Mouse (Mus musculus) spleen, adult 2 months (tissue): ENCODE results near the gene Cnot6. TPM values are rescaled to one million over a fixed set of nuclear protein-coding genes. Genes with fewer than 3 reads are reported as not detected.

Experiments
- DNase-seq, 2 experiments: peaks; one replicate each; pipeline versions ENCODE4 v3.0.0 to v3.0.0-alpha.2; 2012 to 2021; ENCODE audit warnings: low spot score in 2 of 2, low read depth in 1 of 2
- H3K27ac ChIP-seq: fragments of 200-500 bp; 2 replicates; pipeline ENCODE4 v1.5.1; 2012; ENCODE audit warnings: low read length, inconsistent platforms; ENCODE audit not compliant: insufficient read depth
- H3K27me3 ChIP-seq: fragments of 200-500 bp; 2 replicates; pipeline ENCODE4 v1.6.1; 2012; ENCODE audit warnings: mild to moderate bottlenecking, moderate library complexity, low read length, inconsistent platforms; ENCODE audit not compliant: control insufficient read depth, insufficient read depth
- H3K36me3 ChIP-seq: fragments of 200-500 bp; 2 replicates; pipeline ENCODE4 v1.6.1; 2012; ENCODE audit warnings: mild to moderate bottlenecking, low read length, inconsistent platforms; ENCODE audit not compliant: control insufficient read depth, insufficient read depth
- H3K4me1 ChIP-seq: fragments of 200-500 bp; 2 replicates; pipeline ENCODE4 v1.6.1; 2011; ENCODE audit warnings: inconsistent platforms; ENCODE audit not compliant: control insufficient read depth, insufficient read depth, insufficient read length
- H3K4me3 ChIP-seq: fragments of 200-500 bp; 2 replicates; pipeline ENCODE4 v1.5.1; 2011; ENCODE audit warnings: mild to moderate bottlenecking, inconsistent platforms; ENCODE audit not compliant: insufficient read depth, insufficient read length; ENCODE audit errors: extremely low read depth
- CTCF ChIP-seq: fragments of 200-500 bp; IDR thresholded peaks from 2 replicates; pipeline ENCODE4 v1.5.1; 2011; ENCODE audit warnings: mild to moderate bottlenecking, inconsistent platforms; ENCODE audit not compliant: insufficient read depth, insufficient read length, insufficient replicate concordance; ENCODE audit errors: extremely low read depth
- POLR2A ChIP-seq: fragments of 200-500 bp; IDR thresholded peaks from 2 replicates; pipeline ENCODE4 v1.6.1; 2011; ENCODE audit warnings: low read depth, low read length, inconsistent platforms
- WGBS: fragments of 180-500 bp; shearing (Covaris S2); methylation state at CpG from one replicate; pipeline ENCODE4 v1.1.7; 2018; 5-methylcytosine and 5-hydroxymethylcytosine counted together
- polyA plus RNA-seq: library from polyadenylated mRNA; depleted of rRNA; stranded (reverse); fragments of >200 nt; gene quantifications from 2 replicates; pipeline ENCODE4 v1.2.3, GENCODE M21; 2012; rRNA removed

Cnot6 gene
- polyA plus RNA-seq, result 7.3 and 8.5 TPM in 2 replicates

DNA sequence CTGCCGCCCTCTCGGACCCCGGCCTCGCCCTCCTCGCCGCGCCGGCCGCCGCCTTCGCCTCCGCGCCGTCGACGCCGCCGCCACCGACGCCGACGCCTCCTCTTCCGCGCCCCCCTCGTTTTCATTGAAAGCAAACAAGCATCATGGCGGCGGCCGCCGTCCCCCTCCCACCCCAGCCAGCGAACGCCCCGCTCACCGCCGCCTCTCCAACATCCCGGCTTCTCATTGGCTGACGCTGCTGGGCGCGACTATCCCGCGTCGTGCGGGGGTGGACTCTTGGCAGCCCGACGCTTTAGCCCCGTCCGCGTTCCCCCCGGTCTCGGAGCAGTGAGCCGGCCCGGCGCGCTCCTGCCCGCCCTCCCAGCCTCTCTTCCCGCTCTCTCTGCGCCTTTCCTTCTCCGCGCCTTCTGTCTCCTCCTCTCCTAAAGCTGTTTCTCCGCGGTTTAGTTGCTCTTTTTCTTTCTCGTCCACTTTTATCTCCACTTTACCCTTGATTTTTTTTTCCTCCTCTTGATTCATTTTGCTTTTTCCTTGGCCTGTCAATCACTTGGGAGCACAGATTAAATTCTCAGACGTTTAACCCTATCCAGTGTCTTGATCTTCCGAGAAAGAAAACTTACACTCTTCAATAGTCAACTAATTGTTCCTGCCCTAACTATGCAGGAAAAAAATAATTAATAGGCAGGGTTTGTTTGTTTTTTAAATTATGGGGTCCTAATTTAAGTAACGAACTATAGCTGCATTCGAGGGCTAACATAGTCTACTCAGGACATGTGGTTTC lies at the start of gene Cnot6:
Gene Cnot6, minus strand, starts transcription at position 169 of the 781 bp plus-strand sequence.
- DNase-seq, result peak; percentile 94 to 98
- Histone ChIP-seq H3K27ac (peak within 1 kb of the TSS; percentile 94), H3K4me1 (peaks cover 5% of the 10 kb centered on the region), H3K36me3 (no peaks in the 10 kb centered on the region), H3K4me3 (peak within 1 kb of the TSS; percentile 88), H3K27me3 (no peaks in the 10 kb centered on the region)
- no peak; the same call in none of the 2 replicates for TF ChIP-seq POLR2A
- TF ChIP-seq CTCF, result no peak
- under 1% methylated on average over 64 of the region's 65 CpGs for WGBS

GRCm38 (mm10) chr11:49761130-49761529 lies 48.6 kb upstream of the Cnot6 start:
- Histone ChIP-seq H3K4me1 (peaks cover 9% of the 10 kb centered on the region; the same call in 1 of the 2 replicates), H3K27ac (no peak overlapping the region), H3K27me3 (no peaks in the 10 kb centered on the region), H3K4me3 (no peak overlapping the region), H3K36me3 (no peaks in the 10 kb centered on the region)
- 95% methylated on average over 5 of the region's 5 CpGs for WGBS
- DNase-seq, result no peak
- TF ChIP-seq CTCF, result no peak
- no peak for TF ChIP-seq POLR2A

GRCm38 (mm10) chr11:49758096-49758495 lies 45.6 kb upstream of the Cnot6 start:
- WGBS, result 94% methylated on average over 3 of the region's 3 CpGs
- Histone ChIP-seq H3K36me3 (no peaks in the 10 kb centered on the region), H3K4me3 (no peak overlapping the region), H3K4me1 (no peaks in the 10 kb centered on the region), H3K27ac (no peak overlapping the region), H3K27me3 (no peaks in the 10 kb centered on the region)
- TF ChIP-seq POLR2A (no peak), CTCF (no peak)
- no peak for DNase-seq

DNA sequence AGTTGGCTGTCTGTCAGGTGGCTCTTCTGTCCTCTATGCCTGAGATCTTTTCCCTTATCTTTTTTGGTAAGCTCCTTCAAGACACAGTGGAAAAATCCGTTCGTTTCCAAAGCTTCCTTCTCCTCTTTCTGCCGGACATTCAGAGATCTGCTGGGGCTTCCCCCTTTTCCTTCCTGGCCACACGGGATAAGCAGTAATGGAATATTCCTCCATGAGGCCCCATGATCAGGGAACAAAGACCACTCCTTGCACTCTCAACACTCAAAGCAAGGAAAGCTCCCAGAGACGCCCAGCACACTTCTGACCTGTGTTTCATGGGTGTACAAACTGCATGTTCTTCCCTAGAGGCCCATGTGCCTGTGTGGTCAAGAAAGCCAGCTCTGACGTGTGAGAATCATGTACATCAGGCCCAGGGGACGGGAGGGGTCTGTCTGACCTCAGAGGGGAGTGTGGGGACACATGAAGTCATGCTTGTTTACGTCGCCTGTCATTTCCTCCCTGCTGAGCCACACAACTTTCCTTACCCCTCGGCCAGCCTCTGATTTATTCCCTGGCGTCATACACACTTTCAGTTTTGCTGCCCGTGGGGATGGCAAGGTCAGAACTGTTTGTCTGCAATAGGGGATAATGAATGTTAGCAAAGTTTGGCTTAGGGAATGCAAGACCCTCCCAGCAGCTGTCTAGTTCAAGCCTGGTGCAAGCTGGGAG lies 42.6 kb upstream of the Cnot6 start:
- TF ChIP-seq CTCF (no peak), POLR2A (no peak)
- no peaks in the 10 kb centered on the region for H3K4me1 ChIP-seq
- 41% methylated on average over 12 of the region's 12 CpGs for WGBS
- no peak overlapping the region for H3K4me3 ChIP-seq
- H3K36me3 ChIP-seq, result no peaks in the 10 kb centered on the region
- no peak for DNase-seq
- no peak overlapping the region for H3K27ac ChIP-seq
- H3K27me3 ChIP-seq, result no peaks in the 10 kb centered on the region

GRCm38 (mm10) chr11:49746756-49747155 lies 34.2 kb upstream of the Cnot6 start:
- TF ChIP-seq CTCF (no peak), POLR2A (no peak)
- H3K27ac ChIP-seq, result no peak overlapping the region
- no peak for DNase-seq
- no peaks in the 10 kb centered on the region for H3K36me3 ChIP-seq
- H3K4me3 ChIP-seq, result no peak overlapping the region
- H3K4me1 ChIP-seq, result no peaks in the 10 kb centered on the region
- whole genome bisulfite sequencing, result 94% methylated on average over 1 of the region's 1 CpGs
- H3K27me3 ChIP-seq, result no peaks in the 10 kb centered on the region

- Histone ChIP-seq H3K4me3 (no peak overlapping the region), H3K27ac (no peak overlapping the region), H3K4me1 (no peaks in the 10 kb centered on the region), H3K27me3 (no peaks in the 10 kb centered on the region), H3K36me3 (no peaks in the 10 kb centered on the region)
- TF ChIP-seq CTCF (no peak), POLR2A (no peak)
- 77% methylated on average over 3 of the region's 3 CpGs for WGBS
- no peak for DNase-seq
These were observed 33.3 kb upstream of the Cnot6 start for GRCm38 (mm10) chr11:49745839-49746238.
